Mouse (Mus musculus) brain, embryonic 14.5 days (tissue): ENCODE results near the gene Hsdl1. TPM values are rescaled to one million over a fixed set of nuclear protein-coding genes. Genes with fewer than 3 reads are reported as not detected.

Experiments used
- DNase-seq: peaks from one replicate; pipeline ENCODE4 v3.0.0-alpha.2; 2011; ENCODE audit warnings: low read depth
- CTCF ChIP-seq: fragments of 200-500 bp; IDR thresholded peaks from 2 replicates; pipeline ENCODE4 v1.5.1; 2012; ENCODE audit warnings: inconsistent platforms, mild to moderate bottlenecking, moderate library complexity, borderline replicate concordance; ENCODE audit not compliant: insufficient read depth, insufficient read length; ENCODE audit errors: extremely low read depth
- POLR2A ChIP-seq: fragments of 200-500 bp; IDR thresholded peaks from 2 replicates; pipeline ENCODE4 v1.6.1; 2012; ENCODE audit warnings: mild to moderate bottlenecking, inconsistent platforms, borderline replicate concordance; ENCODE audit not compliant: poor library complexity, insufficient read depth, insufficient read length, severe bottlenecking; ENCODE audit errors: extremely low read depth
- polyA plus RNA-seq: library from polyadenylated mRNA; depleted of rRNA; stranded (reverse); fragments of >200 nt; gene quantifications from 2 replicates; pipeline ENCODE4 v1.2.3, GENCODE M21; 2012; rRNA removed

The Hsdl1 gene
- polyA plus RNA-seq, result 69.1 and 101 TPM in 2 replicates

- DNase-seq, result peak; percentile 96
- TF ChIP-seq POLR2A (peak; percentile 98), CTCF (peak; percentile 30; the same call in 1 of the 2 replicates)
These were observed at the start of gene Hsdl1, which contains the start of gene Dnaaf1 for GRCm38 (mm10) chr8:119574437-119575365. Gene Hsdl1 (minus strand): TSS chr8:119575183. Gene Dnaaf1 (plus strand): TSS chr8:119575235.

GRCm38 (mm10) chr8:119623744-119624143 is 48.8 kb upstream of the Hsdl1 start:
- TF ChIP-seq CTCF (no peak), POLR2A (no peak)

DNA sequence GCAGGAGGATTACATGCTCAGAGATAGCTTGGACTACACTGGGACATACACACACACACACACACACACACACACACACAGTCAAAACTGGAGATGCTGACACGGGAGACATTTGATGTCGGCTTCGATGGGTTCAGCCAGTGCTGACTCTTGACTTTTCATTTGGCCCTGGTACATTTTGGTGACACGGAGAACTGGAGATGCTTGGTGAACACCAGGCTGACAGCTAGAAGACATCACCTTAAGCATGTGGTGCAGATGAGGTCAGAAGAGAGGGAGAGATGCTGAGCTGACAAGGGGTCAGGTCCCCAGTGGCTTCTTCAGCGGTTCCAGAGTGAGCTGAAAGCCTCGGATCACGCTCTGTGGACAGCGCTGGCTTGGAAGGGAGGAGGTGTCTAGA is 48.1 kb upstream of the Hsdl1 start:
- TF ChIP-seq POLR2A (no peak), CTCF (no peak)
- no peak for DNase-seq

More at GRCm38 (mm10) chr8:119623744-119624143, 48.8 kb upstream of the Hsdl1 start:
- DNase-seq, result no peak

GRCm38 (mm10) chr8:119622555-119622954 is 47.6 kb upstream of the Hsdl1 start:
- TF ChIP-seq CTCF (no peak), POLR2A (no peak)
- no peak for DNase-seq

DNA sequence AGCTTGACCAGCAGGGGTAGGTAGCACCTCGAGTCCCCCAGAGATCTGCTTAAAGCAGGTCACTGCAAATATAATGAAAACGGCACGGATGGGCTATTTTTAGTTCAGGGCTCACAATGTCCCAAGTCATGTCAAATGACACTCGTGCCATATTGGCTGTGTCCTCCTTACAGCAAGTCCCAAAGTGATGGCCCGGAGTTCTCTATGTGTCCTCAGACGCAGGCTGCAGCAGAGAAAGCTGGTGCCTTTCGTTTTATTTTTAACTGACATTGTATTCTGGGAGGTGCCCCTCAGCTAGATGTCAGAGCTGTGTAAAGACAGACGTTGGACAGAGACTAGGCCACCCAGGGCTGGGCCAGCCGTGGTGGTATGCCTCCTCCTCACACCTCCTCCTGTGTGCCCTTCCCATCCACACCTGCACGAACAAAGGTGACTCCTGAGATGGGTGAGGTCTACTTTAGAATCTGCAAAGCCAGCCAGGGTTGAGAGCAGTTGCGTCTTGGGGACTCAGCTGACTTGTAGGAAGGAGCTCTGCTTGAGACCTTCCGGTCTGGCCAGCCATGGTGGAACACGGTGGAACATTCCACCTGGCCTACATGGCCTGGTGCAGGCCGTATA is 46.0 kb upstream of the Hsdl1 start:
- no peak for DNase-seq
- TF ChIP-seq CTCF, result no peak
- no peak for TF ChIP-seq POLR2A

DNA sequence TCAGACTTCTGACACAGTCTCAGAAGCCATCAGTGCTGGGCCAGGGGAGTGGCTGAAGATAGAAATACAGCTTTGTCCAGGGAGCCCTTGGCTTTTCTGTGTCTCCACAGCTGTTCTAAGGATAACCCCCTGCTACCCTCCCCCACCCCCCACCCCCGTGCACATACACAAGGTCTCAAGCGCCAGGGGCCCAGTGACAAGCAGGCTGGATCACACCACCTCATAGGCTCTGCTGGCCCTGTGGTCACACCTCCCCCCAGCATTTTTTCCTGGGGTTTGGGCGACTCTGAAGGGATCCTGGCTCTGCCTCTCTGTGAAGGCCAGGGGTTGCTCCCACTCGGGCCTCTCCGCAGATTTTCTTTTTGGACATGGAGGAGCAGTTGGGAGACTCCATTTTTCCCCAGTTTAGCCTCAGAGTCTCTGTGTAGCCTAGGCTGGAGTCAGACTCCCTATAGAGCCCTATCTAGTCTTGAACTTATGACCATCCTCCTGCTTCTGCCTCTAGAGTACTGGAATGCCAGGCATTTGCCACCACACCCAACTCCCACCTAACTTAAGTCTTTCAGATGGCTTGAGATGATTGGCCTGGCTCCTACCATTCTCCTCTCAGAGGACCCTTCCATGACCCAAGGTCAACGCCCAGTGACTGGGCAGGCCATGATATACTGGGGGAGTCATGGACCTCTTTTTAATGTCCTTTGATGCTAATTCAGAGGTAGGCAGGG is 45.3 kb upstream of the Hsdl1 start:
- no peak for TF ChIP-seq CTCF
- TF ChIP-seq POLR2A, result no peak
- no peak for DNase-seq

DNA sequence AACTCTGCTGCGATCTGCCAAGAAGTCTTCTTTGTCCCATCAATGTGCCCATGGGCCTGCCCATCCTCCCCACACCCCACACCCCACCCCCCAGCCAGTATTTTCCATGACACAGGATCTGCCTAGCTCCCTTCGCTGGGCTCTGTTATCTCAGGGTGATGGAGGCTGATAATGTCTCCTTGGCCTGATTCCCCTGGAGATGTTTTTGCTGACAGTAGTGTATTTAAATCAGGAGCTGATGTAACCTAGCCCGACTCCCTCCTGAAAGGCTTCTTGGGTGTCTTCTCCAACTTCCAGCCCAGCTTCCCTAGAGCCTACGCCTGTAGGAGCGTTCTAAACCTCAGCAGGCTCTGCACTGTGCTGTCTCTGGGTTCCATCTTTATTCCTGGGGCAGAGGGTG is 43.9 kb upstream of the Hsdl1 start:
- no peak for TF ChIP-seq POLR2A
- TF ChIP-seq CTCF, result no peak
- no peak for DNase-seq

DNA sequence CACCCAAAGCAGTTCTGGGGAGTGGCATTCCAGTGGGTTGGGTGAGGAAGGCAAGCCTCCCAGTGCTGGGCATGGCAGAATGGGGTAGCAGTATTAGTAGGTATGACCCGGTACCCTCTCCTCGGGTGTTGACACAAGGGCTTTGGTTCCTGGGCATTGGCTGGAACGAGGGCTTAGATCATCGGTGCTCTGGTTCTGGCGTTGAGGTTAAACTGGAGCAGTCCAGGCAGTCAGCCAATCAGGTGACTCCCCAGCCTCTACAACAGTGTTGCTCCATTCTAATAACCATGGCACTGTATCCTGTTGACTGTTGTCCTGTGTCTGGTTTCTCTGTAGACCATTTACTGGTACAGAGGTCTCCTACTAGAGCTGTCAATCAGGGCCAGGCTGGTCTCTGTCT is 42.6 kb upstream of the Hsdl1 start:
- no peak for DNase-seq
- TF ChIP-seq CTCF (no peak), POLR2A (no peak)

DNA sequence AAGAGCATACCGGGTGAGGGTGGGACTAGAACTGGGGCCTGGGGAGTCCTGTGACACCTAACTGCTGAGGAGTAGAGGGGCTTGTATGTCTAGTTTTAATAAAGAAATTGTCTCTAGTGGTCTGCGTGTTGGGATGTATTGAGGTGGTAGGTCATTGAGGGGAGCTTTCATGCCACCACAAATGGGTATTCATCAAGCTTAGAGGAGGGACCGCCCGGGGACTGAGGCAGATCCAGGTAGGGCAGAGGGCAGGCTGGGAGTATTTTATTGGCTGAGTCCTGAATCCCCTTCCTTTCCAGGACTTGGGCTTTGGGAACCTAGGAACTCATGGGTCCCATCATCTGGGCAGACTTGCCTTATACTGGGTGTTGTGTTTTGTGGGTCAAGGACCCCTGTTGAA is 41.8 kb upstream of the Hsdl1 start:
- TF ChIP-seq POLR2A (no peak), CTCF (no peak)
- DNase-seq, result no peak

DNA sequence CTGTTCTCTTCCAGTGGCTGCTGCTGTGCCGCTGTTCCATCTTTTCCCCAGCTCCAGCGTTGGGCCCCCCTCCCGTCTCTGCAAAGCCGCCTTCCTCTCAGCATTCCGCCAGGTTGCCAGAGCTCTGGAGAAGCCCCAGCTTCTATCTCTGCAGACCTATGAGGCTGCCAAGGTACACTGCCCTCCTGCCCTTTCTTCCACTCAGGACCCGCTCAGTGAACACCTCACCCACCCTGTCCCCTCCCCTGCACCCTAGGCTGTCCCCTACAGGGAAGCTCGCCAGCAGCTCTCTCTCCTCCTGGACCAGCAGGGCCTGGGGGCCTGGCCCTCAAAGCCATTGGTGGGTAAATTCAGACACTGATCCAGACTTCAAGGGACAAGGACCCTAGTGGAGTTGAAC is 41.4 kb upstream of the Hsdl1 start:
- no peak for DNase-seq
- no peak for TF ChIP-seq POLR2A
- no peak for TF ChIP-seq CTCF

DNA sequence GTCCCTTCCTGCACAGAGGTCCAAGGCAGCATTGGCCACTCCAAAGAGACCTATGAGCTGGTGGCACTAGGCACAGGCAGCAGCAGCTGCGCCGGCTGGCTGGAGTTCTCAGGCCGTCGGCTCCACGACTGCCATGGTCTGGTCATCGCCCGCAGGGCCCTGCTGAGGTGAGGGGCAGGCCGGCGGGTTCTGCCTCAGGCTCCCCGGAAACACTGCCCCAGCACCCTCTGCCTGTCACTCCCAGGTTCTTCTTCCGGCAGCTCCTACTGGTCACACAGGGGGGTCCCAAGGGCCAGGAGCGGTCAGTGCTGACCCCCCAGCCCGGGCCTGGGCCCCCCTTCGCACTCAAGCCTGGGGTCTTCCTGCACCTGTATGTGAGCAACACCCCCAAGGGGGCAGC is 40.1 kb upstream of the Hsdl1 start:
- no peak for DNase-seq
- TF ChIP-seq POLR2A, result no peak
- TF ChIP-seq CTCF, result no peak

DNA sequence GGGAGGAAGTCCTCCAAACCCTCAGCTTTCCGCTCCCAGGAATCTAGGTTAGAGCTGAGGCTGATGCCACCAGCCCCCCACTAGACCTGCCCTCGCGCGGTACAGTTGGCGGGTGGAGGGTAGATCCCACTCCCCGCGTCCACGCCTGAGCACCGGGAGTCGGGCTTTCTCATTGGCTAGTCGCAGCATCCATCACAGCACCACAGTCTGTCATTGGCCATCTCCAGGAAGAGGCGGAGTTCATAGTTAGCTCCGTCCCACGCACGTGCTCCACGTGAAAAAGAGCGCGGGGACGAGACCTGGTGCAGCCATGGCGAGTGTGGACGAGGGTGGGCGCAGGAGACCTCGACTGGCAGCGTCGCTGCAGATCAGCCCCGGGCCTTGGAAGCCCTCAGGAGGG is 37.5 kb upstream of the Hsdl1 start, which contains the start of gene Adad2:
TSS of gene Adad2 (plus strand) at position 277 of the 400 bp plus-strand sequence.
- no peak for TF ChIP-seq CTCF
- no peak for TF ChIP-seq POLR2A
- no peak for DNase-seq
